Mouse (Mus musculus): ENCODE measurements around the gene Klrb1b. TPM values are rescaled to one million over a fixed set of nuclear protein-coding genes. Genes with fewer than 3 reads are reported as not detected.

Klrb1b gene
- polyA plus RNA-seq (2012; fragmentation: generic; extraction: Trizol) = not detected
- long read RNA-seq, experiment 1 = 0 reads
- long read RNA-seq, experiment 2 = 0 reads

GRCm38 (mm10) chr6:128826132-128826531 is at the start of gene Klrb1b, which contains the start of gene Gm44511:
TSS of gene Klrb1b (minus strand) at chr6:128826331.
TSS of gene Gm44511 (minus strand) at chr6:128826315.
- Histone ChIP-seq H3K4me3 (ENCODE audit: insufficient read depth, poor library complexity, severe bottlenecking) (no peak within 1 kb of the TSS), H3K36me3 (ENCODE audit: control insufficient read depth, insufficient read depth) (no peaks in the 10 kb centered on the region), H3ac (ENCODE audit: control insufficient read depth, insufficient read length, low read depth) (no peak within 1 kb of the TSS), H3K79me3 (ENCODE audit: low read depth) (no peaks in the 10 kb centered on the region), H3K27me3 (ENCODE audit: control insufficient read depth, insufficient read depth, insufficient read length) (no peaks in the 10 kb centered on the region), H3K79me2 (ENCODE audit: control insufficient read depth, insufficient read depth) (no peaks in the 10 kb centered on the region)
- TF ChIP-seq USF1 (IDR thresholded peaks at IDR 0.05; ENCODE audit: low read depth) (no peak), MYOD1 (IDR thresholded peaks at IDR 0.05; ENCODE audit: control insufficient read depth, insufficient read length, low read depth) (no peak), MAX (IDR thresholded peaks at IDR 0.05) (no peak), CTCF (IDR thresholded peaks at IDR 0.05; ENCODE audit: control insufficient read depth, insufficient read depth, insufficient read length) (no peak), MYOG (IDR thresholded peaks at IDR 0.05; ENCODE audit: control insufficient read depth, extremely low read depth, insufficient read length) (no peak), FOSL1 (IDR thresholded peaks at IDR 0.05; ENCODE audit: insufficient read depth, low read length, poor library complexity, severe bottlenecking) (no peak), CEBPB (IDR thresholded peaks at IDR 0.05; ENCODE audit: low read depth) (no peak)

- Histone ChIP-seq H3K4me3 (ENCODE audit: insufficient read depth, poor library complexity, severe bottlenecking) (no peak overlapping the region), H3K36me3 (ENCODE audit: control insufficient read depth, insufficient read depth) (no peaks in the 10 kb centered on the region), H3ac (ENCODE audit: control insufficient read depth, insufficient read length, low read depth) (no peak overlapping the region), H3K79me3 (ENCODE audit: low read depth) (no peaks in the 10 kb centered on the region), H3K79me2 (ENCODE audit: control insufficient read depth, insufficient read depth) (no peaks in the 10 kb centered on the region), H3K27me3 (ENCODE audit: control insufficient read depth, insufficient read depth, insufficient read length) (no peaks in the 10 kb centered on the region)
- TF ChIP-seq MYOG (IDR thresholded peaks at IDR 0.05; ENCODE audit: control insufficient read depth, extremely low read depth, insufficient read length) = no peak
- no peak for TF ChIP-seq USF1 (IDR thresholded peaks at IDR 0.05; ENCODE audit: low read depth)
- no peak for TF ChIP-seq CEBPB (IDR thresholded peaks at IDR 0.05; ENCODE audit: low read depth)
- TF ChIP-seq MYOD1 (IDR thresholded peaks at IDR 0.05; ENCODE audit: control insufficient read depth, insufficient read length, low read depth) = no peak
- no peak for TF ChIP-seq MAX (IDR thresholded peaks at IDR 0.05)
- TF ChIP-seq FOSL1 (IDR thresholded peaks at IDR 0.05; ENCODE audit: insufficient read depth, low read length, poor library complexity, severe bottlenecking) = no peak
- TF ChIP-seq CTCF (IDR thresholded peaks at IDR 0.05; ENCODE audit: control insufficient read depth, insufficient read depth, insufficient read length) = no peak
Measured at GRCm38 (mm10) chr6:128871910-128872610, 45.9 kb upstream of the Klrb1b start.

- Histone ChIP-seq H3ac (ENCODE audit: control insufficient read depth, insufficient read length, low read depth) (no peak overlapping the region), H3K79me2 (ENCODE audit: control insufficient read depth, insufficient read depth) (no peaks in the 10 kb centered on the region), H3K79me3 (ENCODE audit: low read depth) (no peaks in the 10 kb centered on the region), H3K36me3 (ENCODE audit: control insufficient read depth, insufficient read depth) (no peaks in the 10 kb centered on the region), H3K27me3 (ENCODE audit: control insufficient read depth, insufficient read depth, insufficient read length) (no peaks in the 10 kb centered on the region), H3K4me3 (ENCODE audit: insufficient read depth, poor library complexity, severe bottlenecking) (no peak overlapping the region)
- no peak for TF ChIP-seq MAX (IDR thresholded peaks at IDR 0.05)
Measured at GRCm38 (mm10) chr6:128868861-128869260, 42.7 kb upstream of the Klrb1b start.

GRCm38 (mm10) chr6:128857976-128858375 is 31.8 kb upstream of the Klrb1b start:
- Histone ChIP-seq H3K36me3 (ENCODE audit: control insufficient read depth, insufficient read depth) (no peaks in the 10 kb centered on the region), H3K79me3 (ENCODE audit: low read depth) (no peaks in the 10 kb centered on the region), H3K27me3 (ENCODE audit: control insufficient read depth, insufficient read depth, insufficient read length) (no peaks in the 10 kb centered on the region), H3K4me3 (ENCODE audit: insufficient read depth, poor library complexity, severe bottlenecking) (no peak overlapping the region), H3ac (ENCODE audit: control insufficient read depth, insufficient read length, low read depth) (no peak overlapping the region), H3K79me2 (ENCODE audit: control insufficient read depth, insufficient read depth) (no peaks in the 10 kb centered on the region)
- TF ChIP-seq MYOG (IDR thresholded peaks at IDR 0.05; ENCODE audit: control insufficient read depth, extremely low read depth, insufficient read length) (no peak), FOSL1 (IDR thresholded peaks at IDR 0.05; ENCODE audit: insufficient read depth, low read length, poor library complexity, severe bottlenecking) (no peak), CEBPB (IDR thresholded peaks at IDR 0.05; ENCODE audit: low read depth) (no peak)

- Histone ChIP-seq H3K79me2 (ENCODE audit: control insufficient read depth, insufficient read depth) (no peaks in the 10 kb centered on the region), H3K36me3 (ENCODE audit: control insufficient read depth, insufficient read depth) (no peaks in the 10 kb centered on the region), H3K4me3 (ENCODE audit: insufficient read depth, poor library complexity, severe bottlenecking) (no peak overlapping the region), H3ac (ENCODE audit: control insufficient read depth, insufficient read length, low read depth) (no peak overlapping the region), H3K27me3 (ENCODE audit: control insufficient read depth, insufficient read depth, insufficient read length) (no peaks in the 10 kb centered on the region), H3K79me3 (ENCODE audit: low read depth) (no peaks in the 10 kb centered on the region)
- TF ChIP-seq CEBPB (IDR thresholded peaks at IDR 0.05; ENCODE audit: low read depth) = no peak
- no peak for TF ChIP-seq MAX (IDR thresholded peaks at IDR 0.05)
- TF ChIP-seq FOSL1 (IDR thresholded peaks at IDR 0.05; ENCODE audit: insufficient read depth, low read length, poor library complexity, severe bottlenecking) = no peak
- TF ChIP-seq CTCF (IDR thresholded peaks at IDR 0.05; ENCODE audit: control insufficient read depth, insufficient read depth, insufficient read length) = no peak
- TF ChIP-seq MYOG (IDR thresholded peaks at IDR 0.05; ENCODE audit: control insufficient read depth, extremely low read depth, insufficient read length) = no peak
- TF ChIP-seq MYOD1 (IDR thresholded peaks at IDR 0.05; ENCODE audit: control insufficient read depth, insufficient read length, low read depth) = no peak
- no peak for TF ChIP-seq USF1 (IDR thresholded peaks at IDR 0.05; ENCODE audit: low read depth)
Measured at GRCm38 (mm10) chr6:128856250-128856649, 30.1 kb upstream of the Klrb1b start.

- Histone ChIP-seq H3ac (ENCODE audit: control insufficient read depth, insufficient read length, low read depth) (no peak overlapping the region), H3K79me2 (ENCODE audit: control insufficient read depth, insufficient read depth) (no peaks in the 10 kb centered on the region), H3K79me3 (ENCODE audit: low read depth) (no peaks in the 10 kb centered on the region), H3K36me3 (ENCODE audit: control insufficient read depth, insufficient read depth) (no peaks in the 10 kb centered on the region), H3K27me3 (ENCODE audit: control insufficient read depth, insufficient read depth, insufficient read length) (no peaks in the 10 kb centered on the region), H3K4me3 (ENCODE audit: insufficient read depth, poor library complexity, severe bottlenecking) (no peak overlapping the region)
- TF ChIP-seq USF1 (IDR thresholded peaks at IDR 0.05; ENCODE audit: low read depth) (no peak), FOSL1 (IDR thresholded peaks at IDR 0.05; ENCODE audit: insufficient read depth, low read length, poor library complexity, severe bottlenecking) (no peak), MYOD1 (IDR thresholded peaks at IDR 0.05; ENCODE audit: control insufficient read depth, insufficient read length, low read depth) (no peak), MYOG (IDR thresholded peaks at IDR 0.05; ENCODE audit: control insufficient read depth, extremely low read depth, insufficient read length) (no peak), MAX (IDR thresholded peaks at IDR 0.05) (no peak), CTCF (IDR thresholded peaks at IDR 0.05; ENCODE audit: control insufficient read depth, insufficient read depth, insufficient read length) (no peak), CEBPB (IDR thresholded peaks at IDR 0.05; ENCODE audit: low read depth) (no peak)
Measured at GRCm38 (mm10) chr6:128855477-128855876, 29.3 kb upstream of the Klrb1b start.
